Mouse (Mus musculus): ENCODE data around the gene A630076J17Rik. TPM values are rescaled to one million over a fixed set of nuclear protein-coding genes. Genes with fewer than 3 reads are reported as not detected.

A630076J17Rik gene
- polyA plus RNA-seq, 1 experiment from 2014 or later = 0.83 TPM

- Histone ChIP-seq H3K9ac (ENCODE audit: low read depth, low read length) (no peak overlapping the region), H3K4me2 (replicated peaks; ENCODE audit: low read depth) (no peak overlapping the region), H3K36me3 (ENCODE audit: control insufficient read depth, insufficient read depth) (no peaks in the 10 kb centered on the region), H3K4me3 (ENCODE audit: low read depth, low read length) (no peak overlapping the region), H3K27ac (ENCODE audit: low read depth, low read length) (no peak overlapping the region), H3K4me1 (replicated peaks; ENCODE audit: control insufficient read depth, insufficient read depth, low read length) (no peaks in the 10 kb centered on the region), H3K27me3 (replicated peaks; ENCODE audit: control insufficient read depth, insufficient read depth, low read length) (0 out of 2 replicates have a peak, but pooled peaks cover 6% of the 10 kb centered on the region), H3K9me3 (ENCODE audit: control insufficient read depth) (no peaks in the 10 kb centered on the region)
- no peak for ATAC-seq
- 72% methylated on average over 7 of the region's 7 CpGs for WGBS
- no peak for TF ChIP-seq CTCF (IDR thresholded peaks at IDR 0.05; ENCODE audit: low read depth)
Measured at GRCm38 (mm10) chr3:107207625-107208253, 22.7 kb upstream of the A630076J17Rik start.

GRCm38 (mm10) chr3:107214606-107215005, 15.8 kb upstream of the A630076J17Rik start:
- no peak for ATAC-seq
- 83% methylated on average over 5 of the region's 5 CpGs for WGBS

GRCm38 (mm10) chr3:107216400-107217100, 13.9 kb upstream of the A630076J17Rik start:
- Histone ChIP-seq H3K9ac (ENCODE audit: low read depth, low read length) (0 out of 2 replicates have a peak overlapping the region, but pooled peaks have one; percentile 26), H3K4me1 (replicated peaks; ENCODE audit: control insufficient read depth, insufficient read depth, low read length) (0 out of 2 replicates have a peak, but pooled peaks cover 8% of the 10 kb centered on the region), H3K4me3 (ENCODE audit: low read depth, low read length) (no peak overlapping the region), H3K4me2 (replicated peaks; ENCODE audit: low read depth) (no peak overlapping the region), H3K36me3 (ENCODE audit: control insufficient read depth, insufficient read depth) (no peaks in the 10 kb centered on the region), H3K27ac (ENCODE audit: low read depth, low read length) (peak overlapping the region; percentile 60), H3K9me3 (ENCODE audit: control insufficient read depth) (no peaks in the 10 kb centered on the region), H3K27me3 (replicated peaks; ENCODE audit: control insufficient read depth, insufficient read depth, low read length) (no peaks in the 10 kb centered on the region)
- WGBS = 35% methylated on average over 8 of the region's 8 CpGs
- ATAC-seq = peak; percentile 90
- TF ChIP-seq CTCF (IDR thresholded peaks at IDR 0.05; ENCODE audit: low read depth) = no peak

More at GRCm38 (mm10) chr3:107214606-107215005, 15.8 kb upstream of the A630076J17Rik start:
- no peak overlapping the region for H3K4me3 ChIP-seq (ENCODE audit: low read depth, low read length)
- H3K9ac ChIP-seq (ENCODE audit: low read depth, low read length) = no peak overlapping the region
- H3K27ac ChIP-seq (ENCODE audit: low read depth, low read length) = no peak overlapping the region
- no peaks in the 10 kb centered on the region for H3K36me3 ChIP-seq (ENCODE audit: control insufficient read depth, insufficient read depth)
- no peak overlapping the region for H3K4me2 ChIP-seq (replicated peaks; ENCODE audit: low read depth)
- no peaks in the 10 kb centered on the region for H3K27me3 ChIP-seq (replicated peaks; ENCODE audit: control insufficient read depth, insufficient read depth, low read length)
- no peaks in the 10 kb centered on the region for H3K9me3 ChIP-seq (ENCODE audit: control insufficient read depth)
- 0 out of 2 replicates have a peak, but pooled peaks cover 8% of the 10 kb centered on the region for H3K4me1 ChIP-seq (replicated peaks; ENCODE audit: control insufficient read depth, insufficient read depth, low read length)
- no peak for TF ChIP-seq CTCF (IDR thresholded peaks at IDR 0.05; ENCODE audit: low read depth)

- ATAC-seq = peak; percentile 56
- 46% methylated on average over 3 of the region's 3 CpGs for WGBS
Measured at GRCm38 (mm10) chr3:107217101-107217480, 13.3 kb upstream of the A630076J17Rik start.

GRCm38 (mm10) chr3:107218572-107218971, 11.8 kb upstream of the A630076J17Rik start:
- no peak overlapping the region for H3K27ac ChIP-seq (ENCODE audit: low read depth, low read length)
- no peak for TF ChIP-seq CTCF (IDR thresholded peaks at IDR 0.05; ENCODE audit: low read depth)
- WGBS = 70% methylated on average over 7 of the region's 7 CpGs
- peak; percentile 30; the same call in 1 of the 2 replicates for ATAC-seq
- no peaks in the 10 kb centered on the region for H3K27me3 ChIP-seq (replicated peaks; ENCODE audit: control insufficient read depth, insufficient read depth, low read length)
- 0 out of 2 replicates have a peak, but pooled peaks cover 8% of the 10 kb centered on the region for H3K4me1 ChIP-seq (replicated peaks; ENCODE audit: control insufficient read depth, insufficient read depth, low read length)
- H3K4me2 ChIP-seq (replicated peaks; ENCODE audit: low read depth) = no peak overlapping the region
- H3K9me3 ChIP-seq (ENCODE audit: control insufficient read depth) = no peaks in the 10 kb centered on the region
- H3K36me3 ChIP-seq (ENCODE audit: control insufficient read depth, insufficient read depth) = no peaks in the 10 kb centered on the region
- no peak overlapping the region for H3K9ac ChIP-seq (ENCODE audit: low read depth, low read length)
- H3K4me3 ChIP-seq (ENCODE audit: low read depth, low read length) = no peak overlapping the region

More at GRCm38 (mm10) chr3:107217101-107217480, 13.3 kb upstream of the A630076J17Rik start:
- Histone ChIP-seq H3K27ac (ENCODE audit: low read depth, low read length) (peak overlapping the region; percentile 60), H3K4me3 (ENCODE audit: low read depth, low read length) (no peak overlapping the region), H3K36me3 (ENCODE audit: control insufficient read depth, insufficient read depth) (no peaks in the 10 kb centered on the region), H3K4me2 (replicated peaks; ENCODE audit: low read depth) (no peak overlapping the region), H3K4me1 (replicated peaks; ENCODE audit: control insufficient read depth, insufficient read depth, low read length) (0 out of 2 replicates have a peak, but pooled peaks cover 8% of the 10 kb centered on the region), H3K9ac (ENCODE audit: low read depth, low read length) (no peak overlapping the region), H3K9me3 (ENCODE audit: control insufficient read depth) (no peaks in the 10 kb centered on the region), H3K27me3 (replicated peaks; ENCODE audit: control insufficient read depth, insufficient read depth, low read length) (no peaks in the 10 kb centered on the region)
- no peak for TF ChIP-seq CTCF (IDR thresholded peaks at IDR 0.05; ENCODE audit: low read depth)

GRCm38 (mm10) chr3:107221608-107222007, 8.8 kb upstream of the A630076J17Rik start, which contains the start of gene Cym:
Gene Cym (minus strand): TSS chr3:107221732.
- Histone ChIP-seq H3K4me3 (ENCODE audit: low read depth, low read length) (no peak within 1 kb of the TSS), H3K36me3 (ENCODE audit: control insufficient read depth, insufficient read depth) (no peaks in the 10 kb centered on the region), H3K9me3 (ENCODE audit: control insufficient read depth) (no peaks in the 10 kb centered on the region), H3K27me3 (replicated peaks; ENCODE audit: control insufficient read depth, insufficient read depth, low read length) (no peaks in the 10 kb centered on the region), H3K27ac (ENCODE audit: low read depth, low read length) (no peak within 1 kb of the TSS), H3K4me1 (replicated peaks; ENCODE audit: control insufficient read depth, insufficient read depth, low read length) (0 out of 2 replicates have a peak, but pooled peaks cover 6% of the 10 kb centered on the region), H3K4me2 (replicated peaks; ENCODE audit: low read depth) (no peak within 1 kb of the TSS), H3K9ac (ENCODE audit: low read depth, low read length) (no peak within 1 kb of the TSS)
- WGBS = 57% methylated on average over 10 of the region's 10 CpGs
- TF ChIP-seq CTCF (IDR thresholded peaks at IDR 0.05; ENCODE audit: low read depth) = no peak
- ATAC-seq = no peak
